Mouse (Mus musculus): Measurements from ENCODE around the gene Slc44a1. TPM values are rescaled to one million over a fixed set of nuclear protein-coding genes. Genes with fewer than 3 reads are reported as not detected.

The Slc44a1 gene
- polyA plus RNA-seq, 1 experiment from 2014 or later, result 15.9 TPM

- Histone ChIP-seq H3K27ac (peak overlapping the region; percentile 71), H3K4me3 (no peak overlapping the region), H3K36me3 (no peaks in the 10 kb centered on the region), H3K9me3 (replicated peaks) (no peaks in the 10 kb centered on the region), H3K9ac (no peak overlapping the region), H3K4me2 (no peak overlapping the region), H3K4me1 (replicated peaks) (peaks cover 11% of the 10 kb centered on the region; the same call in 1 of the 2 replicates), H3K27me3 (no peaks in the 10 kb centered on the region)
- WGBS, result 82% methylated on average over 11 of the region's 11 CpGs
- no peak for ATAC-seq (replicated peaks; ENCODE audit: insufficient number of reproducible peaks, insufficient read depth, low FRiP score, low read depth)
Measured at GRCm38 (mm10) chr4:53591536-53591935, 151.3 kb downstream of the Slc44a1 start.

DNA sequence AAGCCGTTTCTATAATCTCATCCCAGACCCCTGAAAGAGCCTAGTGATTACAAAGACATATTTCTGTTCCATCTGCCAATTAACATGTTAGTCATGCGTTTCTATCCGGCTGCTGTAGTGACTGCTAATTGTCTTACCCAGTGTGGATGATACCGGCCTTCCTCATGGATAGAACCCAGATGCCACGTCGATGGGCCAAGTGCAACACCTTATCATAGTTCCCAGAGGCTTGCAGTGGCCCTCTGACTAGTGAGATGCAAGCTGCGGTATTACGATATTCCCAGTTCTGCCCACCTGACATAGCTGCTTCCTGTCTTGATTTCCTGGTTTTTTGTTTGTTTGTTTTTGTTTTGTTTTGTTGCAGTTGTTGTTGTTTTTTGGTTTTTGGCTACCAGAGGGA, 151.7 kb downstream of the Slc44a1 start:
- H3K9me3 ChIP-seq (replicated peaks), result no peaks in the 10 kb centered on the region
- peak overlapping the region; percentile 71 for H3K27ac ChIP-seq
- H3K36me3 ChIP-seq, result no peaks in the 10 kb centered on the region
- no peak overlapping the region for H3K4me2 ChIP-seq
- ATAC-seq (replicated peaks; ENCODE audit: insufficient number of reproducible peaks, insufficient read depth, low FRiP score, low read depth), result peak; percentile 63
- H3K27me3 ChIP-seq, result no peaks in the 10 kb centered on the region
- 59% methylated on average over 8 of the region's 8 CpGs for WGBS
- H3K4me3 ChIP-seq, result no peak overlapping the region
- no peak overlapping the region for H3K9ac ChIP-seq
- peaks cover 11% of the 10 kb centered on the region; the same call in 1 of the 2 replicates for H3K4me1 ChIP-seq (replicated peaks)

DNA sequence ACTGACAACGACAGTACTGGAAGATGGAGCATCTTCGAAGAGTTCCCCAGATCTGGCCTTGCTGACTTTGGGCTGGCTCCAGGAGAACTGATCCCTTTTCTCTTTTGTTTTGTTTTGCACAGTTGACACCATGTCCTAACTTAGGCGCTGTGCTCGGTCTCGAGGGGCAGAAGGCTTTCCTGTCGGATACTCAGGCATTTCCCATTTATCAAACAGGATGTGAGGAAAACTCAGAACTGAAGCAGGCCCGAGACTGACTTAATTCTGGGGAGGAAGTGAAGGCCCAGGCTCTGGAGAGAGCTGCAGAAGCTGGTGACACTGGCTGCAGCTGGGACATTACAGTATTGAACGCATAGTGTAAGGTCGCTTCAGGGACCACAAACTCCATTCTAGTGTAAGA, 152.2 kb downstream of the Slc44a1 start:
- Histone ChIP-seq H3K27ac (peak overlapping the region; percentile 71), H3K36me3 (no peaks in the 10 kb centered on the region), H3K4me3 (no peak overlapping the region), H3K4me2 (no peak overlapping the region), H3K4me1 (replicated peaks) (peaks cover 11% of the 10 kb centered on the region; the same call in 1 of the 2 replicates), H3K9ac (no peak overlapping the region), H3K9me3 (replicated peaks) (no peaks in the 10 kb centered on the region), H3K27me3 (no peaks in the 10 kb centered on the region)
- WGBS, result 55% methylated on average over 9 of the region's 9 CpGs
- peak; percentile 82 for ATAC-seq (replicated peaks; ENCODE audit: insufficient number of reproducible peaks, insufficient read depth, low FRiP score, low read depth)

DNA sequence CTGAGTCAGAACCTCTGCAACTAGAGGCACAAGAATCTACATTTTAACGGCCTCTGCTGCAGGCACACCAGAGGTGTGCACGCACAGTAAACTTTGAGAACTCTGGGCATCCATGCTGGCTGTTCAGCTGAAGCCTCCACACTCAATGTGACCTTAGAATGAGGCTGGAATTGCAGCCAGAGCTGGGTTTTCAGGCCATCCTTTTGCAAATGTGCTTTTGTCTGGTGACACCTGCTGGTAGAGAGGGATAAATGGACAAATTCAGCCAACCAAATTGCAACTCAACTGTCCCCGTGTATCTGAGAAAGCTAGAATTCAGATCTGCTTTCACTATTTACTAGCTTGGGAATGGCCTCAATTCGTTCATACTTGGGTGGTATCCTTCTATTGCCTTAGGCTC, 154.0 kb downstream of the Slc44a1 start:
- H3K4me3 ChIP-seq, result no peak overlapping the region
- no peak overlapping the region for H3K27ac ChIP-seq
- no peaks in the 10 kb centered on the region for H3K9me3 ChIP-seq (replicated peaks)
- H3K4me2 ChIP-seq, result no peak overlapping the region
- H3K36me3 ChIP-seq, result no peaks in the 10 kb centered on the region
- H3K4me1 ChIP-seq (replicated peaks), result peaks cover 11% of the 10 kb centered on the region; the same call in 1 of the 2 replicates
- no peaks in the 10 kb centered on the region for H3K27me3 ChIP-seq
- ATAC-seq (replicated peaks; ENCODE audit: insufficient number of reproducible peaks, insufficient read depth, low FRiP score, low read depth), result no peak
- WGBS, result 25% methylated on average over 4 of the region's 4 CpGs
- no peak overlapping the region for H3K9ac ChIP-seq

DNA sequence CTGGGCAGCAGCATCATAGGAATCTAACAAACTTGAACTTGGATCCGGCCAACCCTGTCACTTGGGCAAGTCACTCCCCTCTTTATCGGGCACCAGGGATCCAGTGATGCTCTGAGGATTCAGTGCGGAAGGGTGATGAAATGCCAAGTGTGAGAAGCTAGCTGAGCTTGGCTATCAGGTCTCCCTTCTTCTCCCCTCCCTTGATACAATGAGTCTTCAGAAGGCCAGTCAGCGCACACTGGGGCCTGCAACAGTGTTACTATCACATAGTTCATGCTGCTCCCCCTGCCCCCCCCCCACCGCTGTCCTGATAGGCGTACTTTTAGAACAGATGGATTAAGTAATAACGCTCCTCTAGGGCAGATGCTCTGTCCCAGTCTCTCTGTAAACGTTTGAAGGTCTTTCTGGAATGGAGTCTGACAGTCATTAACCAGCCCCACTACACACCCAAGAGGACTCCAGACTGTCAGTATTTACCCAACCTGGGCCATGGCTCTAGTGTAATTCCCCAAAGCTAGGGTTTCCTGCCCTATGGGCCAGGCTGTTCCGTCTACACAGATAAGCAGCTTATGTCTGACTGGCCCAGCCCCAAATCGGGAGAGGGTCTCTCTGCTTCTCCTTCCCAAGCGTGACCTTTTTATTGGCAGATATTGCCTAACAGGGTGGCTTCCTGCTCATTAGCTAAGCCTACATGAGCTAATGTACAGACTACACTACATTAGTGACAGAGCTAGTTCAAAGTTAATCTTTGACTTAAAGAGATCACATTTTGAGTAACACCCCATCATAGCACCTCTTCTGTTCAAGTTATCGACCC, 155.2 kb downstream of the Slc44a1 start:
- Histone ChIP-seq H3K9ac (no peak overlapping the region), H3K4me2 (no peak overlapping the region), H3K4me1 (replicated peaks) (peaks cover 7% of the 10 kb centered on the region; the same call in 1 of the 2 replicates), H3K27me3 (no peaks in the 10 kb centered on the region), H3K36me3 (no peaks in the 10 kb centered on the region), H3K27ac (no peak overlapping the region), H3K9me3 (replicated peaks) (no peaks in the 10 kb centered on the region), H3K4me3 (no peak overlapping the region)
- ATAC-seq (replicated peaks; ENCODE audit: insufficient number of reproducible peaks, insufficient read depth, low FRiP score, low read depth), result no peak
- WGBS, result 70% methylated on average over 12 of the region's 12 CpGs

- Histone ChIP-seq H3K9ac (no peak overlapping the region), H3K36me3 (no peaks in the 10 kb centered on the region), H3K4me2 (no peak overlapping the region), H3K4me3 (no peak overlapping the region), H3K9me3 (replicated peaks) (no peaks in the 10 kb centered on the region), H3K27me3 (no peaks in the 10 kb centered on the region), H3K27ac (no peak overlapping the region), H3K4me1 (replicated peaks) (0 out of 2 replicates have a peak, but pooled peaks cover 5% of the 10 kb centered on the region)
- WGBS, result 66% methylated on average over 15 of the region's 15 CpGs
- ATAC-seq (replicated peaks; ENCODE audit: insufficient number of reproducible peaks, insufficient read depth, low FRiP score, low read depth), result no peak
Measured at GRCm38 (mm10) chr4:53596063-53596895, 156.1 kb downstream of the Slc44a1 start.

DNA sequence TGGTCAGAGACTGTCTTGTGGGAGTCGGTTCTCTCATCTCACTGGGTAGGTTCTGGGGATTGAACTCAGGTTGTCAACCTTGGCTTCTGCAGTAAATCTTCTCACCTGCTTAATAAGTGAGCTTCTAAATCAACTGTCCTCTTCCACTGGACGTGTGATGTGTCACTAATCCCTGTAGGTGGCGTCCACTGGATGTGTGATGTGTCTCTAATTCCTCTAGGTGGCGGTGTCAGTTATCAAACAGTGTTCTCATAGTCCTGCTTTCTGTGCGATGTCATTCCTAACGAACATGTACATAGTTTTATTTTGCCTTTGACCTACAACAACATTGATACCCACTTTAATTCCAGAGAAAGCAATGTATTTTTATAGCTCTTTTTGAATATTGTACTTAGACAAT, 160.2 kb downstream of the Slc44a1 start:
- no peaks in the 10 kb centered on the region for H3K4me1 ChIP-seq (replicated peaks)
- H3K4me3 ChIP-seq, result no peak overlapping the region
- 43% methylated on average over 6 of the region's 6 CpGs for WGBS

GRCm38 (mm10) chr4:53614576-53615225, 174.5 kb downstream of the Slc44a1 start:
- Histone ChIP-seq H3K9me3 (replicated peaks) (no peaks in the 10 kb centered on the region), H3K36me3 (no peaks in the 10 kb centered on the region), H3K4me1 (replicated peaks) (no peaks in the 10 kb centered on the region), H3K4me3 (no peak overlapping the region), H3K27me3 (no peaks in the 10 kb centered on the region), H3K27ac (no peak overlapping the region), H3K9ac (no peak overlapping the region), H3K4me2 (no peak overlapping the region)
- no peak for ATAC-seq (replicated peaks; ENCODE audit: insufficient number of reproducible peaks, insufficient read depth, low FRiP score, low read depth)
- 85% methylated on average over 5 of the region's 5 CpGs for WGBS

More for the DNA sequence above, 160.2 kb downstream of the Slc44a1 start:
- no peaks in the 10 kb centered on the region for H3K27me3 ChIP-seq
- H3K9me3 ChIP-seq (replicated peaks), result no peaks in the 10 kb centered on the region
- H3K4me2 ChIP-seq, result no peak overlapping the region
- no peak overlapping the region for H3K9ac ChIP-seq
- no peak overlapping the region for H3K27ac ChIP-seq
- no peaks in the 10 kb centered on the region for H3K36me3 ChIP-seq
- ATAC-seq (replicated peaks; ENCODE audit: insufficient number of reproducible peaks, insufficient read depth, low FRiP score, low read depth), result no peak

GRCm38 (mm10) chr4:53617968-53618367, 177.8 kb downstream of the Slc44a1 start:
- no peaks in the 10 kb centered on the region for H3K9me3 ChIP-seq (replicated peaks)
- no peaks in the 10 kb centered on the region for H3K27me3 ChIP-seq
- ATAC-seq (replicated peaks; ENCODE audit: insufficient number of reproducible peaks, insufficient read depth, low FRiP score, low read depth), result no peak
- no peak overlapping the region for H3K9ac ChIP-seq
- no peak overlapping the region for H3K4me3 ChIP-seq
- 46% methylated on average over 3 of the region's 3 CpGs for WGBS
- no peak overlapping the region for H3K27ac ChIP-seq
- no peaks in the 10 kb centered on the region for H3K36me3 ChIP-seq
- H3K4me1 ChIP-seq (replicated peaks), result no peaks in the 10 kb centered on the region
- H3K4me2 ChIP-seq, result no peak overlapping the region

DNA sequence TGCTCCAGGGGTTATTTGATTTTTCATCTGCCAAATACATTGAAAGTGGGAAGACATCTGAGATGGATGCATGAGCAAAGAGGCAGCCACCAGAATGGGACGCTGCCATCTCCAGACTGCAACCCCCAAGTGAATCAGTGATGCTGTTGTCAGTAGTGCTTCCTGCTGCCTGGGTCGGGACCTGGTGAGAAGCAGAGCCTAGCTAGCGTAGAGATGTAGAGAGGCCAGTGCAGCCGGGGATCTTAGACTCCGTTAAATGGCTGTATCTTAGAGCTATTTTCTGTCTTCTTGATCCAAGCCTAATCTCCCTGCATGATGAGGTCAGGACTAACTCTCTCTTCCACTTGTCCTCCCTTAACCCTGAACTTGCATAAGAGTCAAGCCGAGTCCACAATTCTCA, 179.9 kb downstream of the Slc44a1 start:
- H3K4me3 ChIP-seq, result no peak overlapping the region
- no peaks in the 10 kb centered on the region for H3K36me3 ChIP-seq
- no peak overlapping the region for H3K4me2 ChIP-seq
- no peaks in the 10 kb centered on the region for H3K27me3 ChIP-seq
- H3K9me3 ChIP-seq (replicated peaks), result no peaks in the 10 kb centered on the region
- H3K27ac ChIP-seq, result no peak overlapping the region
- H3K4me1 ChIP-seq (replicated peaks), result peaks cover 7% of the 10 kb centered on the region
- ATAC-seq (replicated peaks; ENCODE audit: insufficient number of reproducible peaks, insufficient read depth, low FRiP score, low read depth), result no peak
- H3K9ac ChIP-seq, result no peak overlapping the region
- WGBS, result 79% methylated on average over 6 of the region's 6 CpGs

- H3K4me3 ChIP-seq, result no peak overlapping the region
- H3K36me3 ChIP-seq, result no peaks in the 10 kb centered on the region
- no peaks in the 10 kb centered on the region for H3K9me3 ChIP-seq (replicated peaks)
- no peak overlapping the region for H3K4me2 ChIP-seq
- no peaks in the 10 kb centered on the region for H3K27me3 ChIP-seq
- no peak overlapping the region for H3K9ac ChIP-seq
- no peak overlapping the region for H3K27ac ChIP-seq
- no peak for ATAC-seq (replicated peaks; ENCODE audit: insufficient number of reproducible peaks, insufficient read depth, low FRiP score, low read depth)
- 62% methylated on average over 6 of the region's 6 CpGs for WGBS
- peaks cover 9% of the 10 kb centered on the region for H3K4me1 ChIP-seq (replicated peaks)
Measured at GRCm38 (mm10) chr4:53621084-53621483, 180.9 kb downstream of the Slc44a1 start.

All from heart, embryonic 15.5 days (tissue).